Mouse (Mus musculus) cerebellum, adult 8-10 months (tissue): ENCODE data around the gene 4632433K11Rik.
"Not testable (repeated sequence)": the region's sequence is repeated elsewhere in the genome, so short reads cannot be mapped to it uniquely, and the experiment has no call there.

Experiments
- DNase-seq: peaks from one replicate; pipeline ENCODE4 v3.0.0; 2022

4632433K11Rik gene

GRCm38 (mm10) chr7:5033818-5034217, at the start of gene 4632433K11Rik:
Gene 4632433K11Rik (plus strand): TSS chr7:5034118.
- DNase-seq: no peak

- DNase-seq: no peak
Observed at GRCm38 (mm10) chr7:4988250-4988649, 45.7 kb upstream of the 4632433K11Rik start.

- DNase-seq: no peak
Observed at GRCm38 (mm10) chr7:4993347-4993998, 40.4 kb upstream of the 4632433K11Rik start.

GRCm38 (mm10) chr7:4993999-4994788, 39.7 kb upstream of the 4632433K11Rik start:
- DNase-seq: no peak

- no peak for DNase-seq
Observed at GRCm38 (mm10) chr7:4995268-4996002, 38.5 kb upstream of the 4632433K11Rik start.

GRCm38 (mm10) chr7:4996003-4996895, 37.7 kb upstream of the 4632433K11Rik start, which contains the start of gene Zfp579:
Gene Zfp579 (minus strand): TSS chr7:4996158.
- peak; percentile 96 for DNase-seq

- no peak for DNase-seq
Observed at GRCm38 (mm10) chr7:4996934-4997333, 37.0 kb upstream of the 4632433K11Rik start.

GRCm38 (mm10) chr7:4999876-5000275, 34.0 kb upstream of the 4632433K11Rik start:
- no peak for DNase-seq

GRCm38 (mm10) chr7:5002876-5003275, 31.0 kb upstream of the 4632433K11Rik start:
- DNase-seq: not testable (repeated sequence)

- no peak for DNase-seq
Observed at GRCm38 (mm10) chr7:5008229-5008628, 25.7 kb upstream of the 4632433K11Rik start.

- DNase-seq: no peak
Observed at GRCm38 (mm10) chr7:5012681-5013513, 21.0 kb upstream of the 4632433K11Rik start.

GRCm38 (mm10) chr7:5014251-5015117, 19.4 kb upstream of the 4632433K11Rik start, which contains the start of the genes Zfp524 and Fiz1:
Gene Zfp524 (plus strand): TSS chr7:5014415.
Gene Fiz1 (minus strand): TSS chr7:5014697.
- peak; percentile 96 for DNase-seq

- peak; percentile 88 for DNase-seq
Observed at GRCm38 (mm10) chr7:5015118-5016001, 18.6 kb upstream of the 4632433K11Rik start, which contains the start of gene Gm44973. Gene Gm44973 (plus strand): TSS chr7:5015496.

GRCm38 (mm10) chr7:5016057-5016456, 17.9 kb upstream of the 4632433K11Rik start:
- DNase-seq: no peak

- DNase-seq: no peak
Observed at GRCm38 (mm10) chr7:5016920-5017319, 17.0 kb upstream of the 4632433K11Rik start.

GRCm38 (mm10) chr7:5017352-5017751, 16.6 kb upstream of the 4632433K11Rik start:
- DNase-seq: no peak

GRCm38 (mm10) chr7:5017931-5018330, 16.0 kb upstream of the 4632433K11Rik start:
- DNase-seq: no peak

GRCm38 (mm10) chr7:5019576-5019975, 14.3 kb upstream of the 4632433K11Rik start:
- not testable (repeated sequence) for DNase-seq
